Mouse (Mus musculus) cerebellum, postnatal 10 days (tissue): ENCODE results near the gene Mrpl52.

Experiments used
- DNase-seq, 2 experiments: peaks; one replicate each; pipeline ENCODE4 v3.0.0; 2021; ENCODE audit warnings: mixed read lengths in 2 of 2

Gene Mrpl52

GRCm38 (mm10) chr14:54426689-54427398 lies at the start of gene Mrpl52:
Mrpl52 (plus strand) TSS chr14:54426909.
- DNase-seq, result peak; percentile 96

- no peak for DNase-seq
These were observed 49.5 kb upstream of the Mrpl52 start for GRCm38 (mm10) chr14:54377166-54377565.

GRCm38 (mm10) chr14:54379571-54379970 lies 47.1 kb upstream of the Mrpl52 start:
- DNase-seq, result no peak

GRCm38 (mm10) chr14:54380616-54381015 lies 46.1 kb upstream of the Mrpl52 start:
- DNase-seq, result no peak

- no peak for DNase-seq
These were observed 44.9 kb upstream of the Mrpl52 start for GRCm38 (mm10) chr14:54381816-54382215.

GRCm38 (mm10) chr14:54382641-54383040 lies 44.1 kb upstream of the Mrpl52 start:
- DNase-seq, result no peak

GRCm38 (mm10) chr14:54383355-54383771 lies 43.3 kb upstream of the Mrpl52 start:
- peak in 1 of 2 experiments; percentile 12 for DNase-seq

- DNase-seq, result no peak
These were observed 42.3 kb upstream of the Mrpl52 start for GRCm38 (mm10) chr14:54384396-54384795.

- no peak for DNase-seq
These were observed 40.6 kb upstream of the Mrpl52 start for GRCm38 (mm10) chr14:54385968-54386618.

- DNase-seq, result no peak
These were observed 39.2 kb upstream of the Mrpl52 start for GRCm38 (mm10) chr14:54387546-54387945.

- no peak for DNase-seq
These were observed 35.9 kb upstream of the Mrpl52 start for GRCm38 (mm10) chr14:54390843-54391242.

- DNase-seq, result no peak
These were observed 32.9 kb upstream of the Mrpl52 start for GRCm38 (mm10) chr14:54393794-54394193.

- DNase-seq, result no peak
These were observed 32.4 kb upstream of the Mrpl52 start for GRCm38 (mm10) chr14:54394309-54394708.

GRCm38 (mm10) chr14:54396685-54397084 lies 30.0 kb upstream of the Mrpl52 start:
- DNase-seq, result no peak

GRCm38 (mm10) chr14:54397872-54398527 lies 28.7 kb upstream of the Mrpl52 start:
- DNase-seq, result no peak

- DNase-seq, result no peak
These were observed 28.2 kb upstream of the Mrpl52 start for GRCm38 (mm10) chr14:54398528-54398916.

- DNase-seq, result no peak
These were observed 27.8 kb upstream of the Mrpl52 start for GRCm38 (mm10) chr14:54398921-54399382.

GRCm38 (mm10) chr14:54401723-54402122 lies 25.0 kb upstream of the Mrpl52 start:
- DNase-seq, result no peak

- no peak for DNase-seq
These were observed 18.2 kb upstream of the Mrpl52 start for GRCm38 (mm10) chr14:54408336-54409056.

- DNase-seq, result no peak
These were observed 17.6 kb upstream of the Mrpl52 start for GRCm38 (mm10) chr14:54409057-54409645.

GRCm38 (mm10) chr14:54409980-54410810 lies 16.5 kb upstream of the Mrpl52 start:
- DNase-seq, result no peak
